Mouse (Mus musculus) olfactory bulb, adult 2 months (tissue): Measurements from ENCODE around the gene Agrp. TPM values are rescaled to one million over a fixed set of nuclear protein-coding genes. Genes with fewer than 3 reads are reported as not detected.

Source experiments
- H3K27ac ChIP-seq: fragments of 200-500 bp; 2 replicates; pipeline ENCODE4 v1.5.1; 2012; ENCODE audit warnings: low read depth, low read length; ENCODE audit not compliant: insufficient read depth
- H3K4me1 ChIP-seq: fragments of 200-500 bp; 2 replicates; pipeline ENCODE4 v1.6.1; 2012; ENCODE audit warnings: low read length; ENCODE audit not compliant: control insufficient read depth, insufficient read depth
- H3K4me3 ChIP-seq: fragments of 200-500 bp; 2 replicates; pipeline ENCODE4 v1.5.1; 2012; ENCODE audit warnings: mild to moderate bottlenecking, low read depth, low read length, moderate library complexity; ENCODE audit not compliant: insufficient read depth
- CTCF ChIP-seq: fragments of 200-500 bp; IDR thresholded peaks from 2 replicates; pipeline ENCODE4 v1.5.1; 2012; ENCODE audit warnings: low read depth, mild to moderate bottlenecking, low read length, moderate library complexity; ENCODE audit not compliant: insufficient read depth
- POLR2A ChIP-seq: fragments of 200-500 bp; IDR thresholded peaks from 2 replicates; pipeline ENCODE4 v1.6.1; 2012; ENCODE audit warnings: mild to moderate bottlenecking, low read depth, low read length, moderate library complexity; ENCODE audit not compliant: insufficient read depth
- WGBS: fragments of 180-500 bp; shearing (Covaris S2); methylation state at CpG from one replicate; pipeline ENCODE4 v1.1.7; 2018; 5-methylcytosine and 5-hydroxymethylcytosine counted together
- polyA plus RNA-seq: library from polyadenylated mRNA; stranded (reverse); fragments of >200 nt; gene quantifications from 2 replicates; pipeline ENCODE4 v1.2.4, GENCODE M21; 2012; ENCODE audit warnings: low replicate concordance; ENCODE audit not compliant: missing spikeins, insufficient read depth, insufficient read length

Agrp gene
- polyA plus RNA-seq, 1 experiment, result not detected

GRCm38 (mm10) chr8:105538940-105539339, 98.3 kb downstream of the Agrp start:
- Histone ChIP-seq H3K27ac (no peak overlapping the region), H3K4me3 (no peak overlapping the region), H3K4me1 (peaks cover 15% of the 10 kb centered on the region)
- WGBS, result 83% methylated on average over 4 of the region's 4 CpGs
- TF ChIP-seq CTCF (no peak), POLR2A (no peak)

GRCm38 (mm10) chr8:105537011-105537677, 100.0 kb downstream of the Agrp start:
- Histone ChIP-seq H3K27ac (no peak overlapping the region), H3K4me3 (no peak overlapping the region), H3K4me1 (peaks cover 17% of the 10 kb centered on the region)
- WGBS, result 81% methylated on average over 6 of the region's 6 CpGs
- TF ChIP-seq CTCF (no peak), POLR2A (no peak)

- 53% methylated on average over 3 of the region's 3 CpGs for WGBS
- TF ChIP-seq CTCF (no peak), POLR2A (no peak)
- Histone ChIP-seq H3K27ac (no peak overlapping the region), H3K4me1 (peaks cover 17% of the 10 kb centered on the region), H3K4me3 (no peak overlapping the region)
Measured at GRCm38 (mm10) chr8:105536546-105536945, 100.6 kb downstream of the Agrp start.

DNA sequence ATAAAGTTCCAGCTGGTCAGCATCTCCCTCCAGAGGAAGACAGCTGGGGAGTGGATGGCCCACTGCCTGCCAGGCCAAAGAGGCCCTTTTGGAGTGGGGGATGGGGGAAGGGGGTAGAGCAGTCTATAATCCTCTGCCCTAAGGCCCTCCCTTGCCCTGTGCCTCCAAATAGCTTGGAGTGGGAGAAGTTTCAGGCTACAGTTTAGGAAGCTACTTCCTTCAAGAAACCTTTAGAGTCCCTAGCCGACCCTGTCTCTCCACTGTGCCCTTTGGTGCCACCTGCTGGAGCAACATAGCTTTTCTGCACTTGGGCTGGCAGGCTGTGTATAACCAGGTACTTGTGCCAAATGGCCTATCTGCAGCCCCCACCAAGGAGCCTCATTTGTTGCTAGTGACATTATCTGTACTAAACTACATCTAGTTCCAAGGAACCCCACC, 103.3 kb downstream of the Agrp start:
- 0% methylated on average over 1 of the region's 1 CpGs for WGBS
- TF ChIP-seq CTCF (no peak), POLR2A (no peak)
- H3K27ac ChIP-seq, result no peak overlapping the region
- no peak overlapping the region for H3K4me3 ChIP-seq
- peaks cover 17% of the 10 kb centered on the region for H3K4me1 ChIP-seq

DNA sequence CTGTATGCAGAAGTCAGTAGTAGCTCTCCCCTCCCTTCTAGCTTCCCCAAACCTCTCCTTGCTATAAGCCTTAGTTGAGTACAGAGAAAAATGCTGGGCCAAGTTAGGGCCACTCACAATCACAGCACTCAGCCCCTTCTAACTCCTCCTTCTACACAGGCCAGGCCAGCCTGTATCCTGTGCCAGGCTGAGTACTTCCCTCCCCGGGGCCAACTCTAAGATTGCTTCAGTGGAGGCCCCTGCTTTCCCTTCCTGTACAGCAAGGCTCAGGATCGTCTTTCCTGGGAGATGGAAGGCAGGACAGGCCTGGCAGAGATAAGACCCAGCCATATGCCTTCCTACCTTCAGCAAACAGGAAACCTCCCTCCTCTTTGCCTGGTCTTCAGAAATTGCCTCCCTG, 103.8 kb downstream of the Agrp start:
- Histone ChIP-seq H3K4me3 (no peak overlapping the region), H3K27ac (no peak overlapping the region), H3K4me1 (peaks cover 17% of the 10 kb centered on the region)
- TF ChIP-seq POLR2A, result no peak
- TF ChIP-seq CTCF, result no peak
- whole genome bisulfite sequencing, result 14% methylated on average over 2 of the region's 2 CpGs

GRCm38 (mm10) chr8:105531774-105532173, 105.4 kb downstream of the Agrp start:
- Histone ChIP-seq H3K4me1 (peaks cover 11% of the 10 kb centered on the region), H3K27ac (no peak overlapping the region), H3K4me3 (no peak overlapping the region)
- 54% methylated on average over 2 of the region's 2 CpGs for WGBS
- TF ChIP-seq POLR2A, result no peak
- no peak for TF ChIP-seq CTCF

DNA sequence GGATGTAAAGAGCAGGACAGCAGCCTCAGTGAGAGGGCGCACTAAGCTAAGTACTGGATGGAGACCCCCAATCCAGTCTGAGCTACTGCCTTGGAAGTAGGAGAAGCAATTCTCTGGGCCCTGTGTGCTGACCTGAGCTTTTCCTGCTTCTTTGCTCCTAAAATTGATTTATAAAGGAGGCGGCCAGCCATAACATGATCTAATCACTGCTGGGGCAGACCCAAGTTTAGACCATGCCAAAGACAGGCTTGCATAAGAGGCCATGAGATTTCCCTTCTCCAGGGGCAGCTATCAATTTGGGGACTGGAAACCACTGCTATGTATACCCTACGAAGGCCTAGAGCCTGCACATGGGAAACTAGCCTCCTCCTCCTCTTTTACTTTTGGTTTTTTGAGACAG, 107.9 kb downstream of the Agrp start:
- 80% methylated on average over 3 of the region's 3 CpGs for WGBS
- TF ChIP-seq CTCF (no peak), POLR2A (no peak)
- peaks cover 5% of the 10 kb centered on the region for H3K4me1 ChIP-seq
- no peak overlapping the region for H3K27ac ChIP-seq
- H3K4me3 ChIP-seq, result no peak overlapping the region

- Histone ChIP-seq H3K4me1 (no peaks in the 10 kb centered on the region), H3K4me3 (no peak overlapping the region), H3K27ac (no peak overlapping the region)
- no peak for TF ChIP-seq CTCF
- no peak for TF ChIP-seq POLR2A
- WGBS, result 100% methylated on average over 1 of the region's 1 CpGs
Measured at GRCm38 (mm10) chr8:105528206-105528605, 109.0 kb downstream of the Agrp start.

DNA sequence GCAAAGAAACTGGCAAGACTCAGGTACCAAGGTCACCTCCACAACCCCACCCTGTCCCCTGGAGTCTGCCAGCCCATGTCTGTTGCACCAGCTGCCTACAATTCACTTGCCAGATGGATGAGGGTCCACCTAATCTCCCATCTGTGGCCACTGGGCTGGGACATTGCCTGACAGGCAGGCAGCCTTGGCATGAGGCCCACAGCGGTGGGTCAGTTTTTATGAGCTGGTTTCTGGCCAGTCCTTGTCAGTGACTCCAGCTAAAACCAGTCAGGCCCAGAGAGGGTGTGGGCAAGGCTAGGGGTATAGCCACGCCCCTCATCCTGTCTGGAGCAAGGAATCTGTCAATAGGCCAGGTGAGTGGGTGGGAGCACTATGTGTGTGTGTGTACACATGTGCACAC, 110.1 kb downstream of the Agrp start:
- no peaks in the 10 kb centered on the region for H3K4me1 ChIP-seq
- H3K27ac ChIP-seq, result no peak overlapping the region
- no peak for TF ChIP-seq POLR2A
- no peak for TF ChIP-seq CTCF
- WGBS, result 66% methylated on average over 2 of the region's 2 CpGs
- no peak overlapping the region for H3K4me3 ChIP-seq
